Mouse (Mus musculus) kidney, adult 2 months (tissue): ENCODE data around the gene Plekhm3.

Source experiments
- CTCF ChIP-seq: fragments of 200-500 bp; conservative IDR thresholded peaks from 2 replicates; pipeline ENCODE4 v1.5.1; 2011; ENCODE audit warnings: low read depth, mild to moderate bottlenecking, control low read depth, low read length, moderate library complexity, mixed read lengths; ENCODE audit not compliant: insufficient read depth, insufficient read length
- POLR2A ChIP-seq: fragments of 200-500 bp; IDR thresholded peaks from one replicate; pipeline ENCODE4 v1.6.1; 2011; ENCODE audit warnings: low read depth, low read length, control low read depth

GRCm38 (mm10) chr1:64840930-64841329, 115.7 kb downstream of the Plekhm3 start:
- TF ChIP-seq CTCF (no peak), POLR2A (no peak)
